Mouse (Mus musculus): ENCODE measurements around the gene Rai14. TPM values are rescaled to one million over a fixed set of nuclear protein-coding genes. Genes with fewer than 3 reads are reported as not detected.

Rai14 gene
- polyA plus RNA-seq, 1 experiment from 2014 or later: 84.2 TPM

DNA sequence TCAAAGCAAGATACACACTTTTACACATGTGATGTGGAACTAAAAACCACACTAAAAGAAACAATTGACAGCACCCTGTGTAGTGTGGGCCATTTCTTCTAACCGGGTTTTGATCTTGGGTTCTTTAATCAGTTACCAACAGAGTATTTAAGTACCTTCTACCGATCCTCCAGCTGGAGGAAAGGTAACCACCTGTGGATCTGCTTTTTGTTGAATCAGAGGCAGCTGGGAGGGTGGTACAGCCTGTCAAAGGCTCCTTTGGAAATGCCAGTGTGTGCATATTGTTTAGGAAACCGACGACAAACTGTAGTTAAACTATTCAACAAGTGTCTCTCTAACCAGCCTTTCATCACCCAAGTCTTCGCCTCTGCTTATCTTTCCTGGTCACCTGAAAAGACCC, 1.5 kb upstream of the Rai14 start:
- Histone ChIP-seq H3K4me3 (ENCODE audit: low read depth, low read length) (no peak overlapping the region), H3K27me3 (ENCODE audit: control insufficient read depth, insufficient read depth, low read length) (no peaks in the 10 kb centered on the region), H3K9me3 (ENCODE audit: control insufficient read depth, low read length) (no peaks in the 10 kb centered on the region), H3K9ac (ENCODE audit: low read length) (no peak overlapping the region), H3K4me2 (ENCODE audit: low read depth) (no peak overlapping the region), H3K4me1 (ENCODE audit: control insufficient read depth, insufficient read depth, low read length) (peaks cover 17% of the 10 kb centered on the region), H3K27ac (ENCODE audit: low read depth, low read length) (no peak overlapping the region), H3K36me3 (ENCODE audit: control insufficient read depth, insufficient read depth, low read length) (no peaks in the 10 kb centered on the region)
- WGBS: 10% methylated on average over 5 of the region's 5 CpGs
- DNase-seq (ENCODE audit: low spot score) (no peak), ATAC-seq (ENCODE audit: insufficient read depth, low FRiP score, low TSS enrichment) (no peak)

DNA sequence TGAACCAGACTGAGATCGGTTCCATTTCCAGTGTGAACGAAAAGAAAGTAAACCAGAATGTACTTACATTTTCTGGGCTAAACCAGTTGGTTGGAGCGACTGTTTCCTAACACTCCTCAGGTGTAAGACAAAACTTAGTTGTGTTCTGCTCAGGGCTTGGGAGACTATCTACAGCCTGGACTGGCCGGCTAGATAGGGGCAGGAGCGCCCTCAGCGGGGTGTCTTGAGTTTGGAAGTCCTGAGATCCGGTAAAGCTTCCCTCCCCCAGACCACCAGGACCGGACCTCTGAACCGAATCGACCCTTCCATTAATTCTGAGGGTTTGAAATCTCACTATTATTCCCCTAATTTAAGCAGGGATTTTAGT, 698 bp upstream of the Rai14 start:
- H3K4me2 ChIP-seq (ENCODE audit: low read depth): peak overlapping the region; percentile 82
- no peaks in the 10 kb centered on the region for H3K27me3 ChIP-seq (ENCODE audit: control insufficient read depth, insufficient read depth, low read length)
- WGBS: under 1% methylated on average over 10 of the region's 10 CpGs
- H3K9me3 ChIP-seq (ENCODE audit: control insufficient read depth, low read length): no peaks in the 10 kb centered on the region
- peak; percentile 26; the same call in 1 of the 2 replicates for ATAC-seq (ENCODE audit: insufficient read depth, low FRiP score, low TSS enrichment)
- H3K4me3 ChIP-seq (ENCODE audit: low read depth, low read length): peak overlapping the region; percentile 80
- peak overlapping the region; percentile 91 for H3K9ac ChIP-seq (ENCODE audit: low read length)
- no peaks in the 10 kb centered on the region for H3K36me3 ChIP-seq (ENCODE audit: control insufficient read depth, insufficient read depth, low read length)
- DNase-seq (ENCODE audit: low spot score): peak; percentile 64
- H3K27ac ChIP-seq (ENCODE audit: low read depth, low read length): no peak overlapping the region; the same call in 1 of the 2 replicates
- H3K4me1 ChIP-seq (ENCODE audit: control insufficient read depth, insufficient read depth, low read length): peaks cover 18% of the 10 kb centered on the region

DNA sequence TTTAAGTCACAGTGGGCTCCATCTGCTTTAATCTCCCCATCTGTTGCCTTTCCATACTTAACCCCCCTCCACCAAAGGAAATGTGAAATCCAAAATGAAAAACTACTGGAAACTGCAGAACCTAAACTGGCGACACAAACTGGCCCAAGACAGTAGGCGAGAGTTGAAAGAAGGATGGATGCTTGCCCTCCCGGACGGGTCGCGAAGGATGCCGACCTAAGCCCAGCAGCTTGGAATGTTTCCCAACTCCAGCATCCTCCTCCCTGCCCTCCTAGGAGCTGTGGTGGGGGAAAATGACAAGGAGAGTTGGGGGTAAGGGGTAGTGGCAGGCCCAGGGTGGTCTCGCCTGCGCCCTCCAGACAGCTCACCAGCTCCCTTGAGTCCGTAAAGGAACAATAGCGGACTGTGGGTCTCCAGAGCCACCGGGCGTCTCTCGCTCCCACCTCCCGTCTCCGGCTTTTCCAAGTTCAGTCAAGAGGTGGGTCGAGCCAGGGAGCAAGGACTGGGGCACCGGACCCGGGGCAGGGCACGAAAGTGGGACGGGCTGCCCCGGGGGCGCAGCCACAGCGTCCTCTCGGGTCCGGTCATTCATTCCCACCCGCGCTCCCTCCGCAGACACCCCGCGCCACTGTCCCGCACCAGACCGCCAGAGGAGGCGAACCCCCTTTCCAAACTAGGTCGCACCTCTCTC, 653 bp downstream of the Rai14 start:
- peak overlapping the region; percentile 80 for H3K4me3 ChIP-seq (ENCODE audit: low read depth, low read length)

GRCm38 (mm10) chr15:10713181-10713625, 1.2 kb downstream of the Rai14 start:
- DNase-seq (ENCODE audit: low spot score) (peak; percentile 31), ATAC-seq (ENCODE audit: insufficient read depth, low FRiP score, low TSS enrichment) (0 out of 2 replicates have a peak, but pooled peaks have one; percentile 11)
- Histone ChIP-seq H3K27me3 (ENCODE audit: control insufficient read depth, insufficient read depth, low read length) (no peaks in the 10 kb centered on the region), H3K4me2 (ENCODE audit: low read depth) (peak overlapping the region; percentile 82), H3K9me3 (ENCODE audit: control insufficient read depth, low read length) (0 out of 2 replicates have a peak, but pooled peaks cover 2% of the 10 kb centered on the region), H3K27ac (ENCODE audit: low read depth, low read length) (no peak overlapping the region), H3K4me3 (ENCODE audit: low read depth, low read length) (peak overlapping the region; percentile 80), H3K36me3 (ENCODE audit: control insufficient read depth, insufficient read depth, low read length) (peaks cover 2% of the 10 kb centered on the region), H3K4me1 (ENCODE audit: control insufficient read depth, insufficient read depth, low read length) (peaks cover 18% of the 10 kb centered on the region), H3K9ac (ENCODE audit: low read length) (peak overlapping the region; percentile 91)
- 5% methylated on average over 13 of the region's 13 CpGs for WGBS

More for the DNA sequence above, 653 bp downstream of the Rai14 start:
- peak overlapping the region; percentile 82 for H3K4me2 ChIP-seq (ENCODE audit: low read depth)
- H3K9ac ChIP-seq (ENCODE audit: low read length): peak overlapping the region; percentile 91
- H3K27me3 ChIP-seq (ENCODE audit: control insufficient read depth, insufficient read depth, low read length): no peaks in the 10 kb centered on the region
- H3K4me1 ChIP-seq (ENCODE audit: control insufficient read depth, insufficient read depth, low read length): peaks cover 18% of the 10 kb centered on the region
- peak overlapping the region; percentile 82 for H3K27ac ChIP-seq (ENCODE audit: low read depth, low read length)
- under 1% methylated on average over 31 of the region's 35 CpGs for WGBS
- no peaks in the 10 kb centered on the region for H3K36me3 ChIP-seq (ENCODE audit: control insufficient read depth, insufficient read depth, low read length)
- DNase-seq (ENCODE audit: low spot score) (peak; percentile 58), ATAC-seq (ENCODE audit: insufficient read depth, low FRiP score, low TSS enrichment) (peak; percentile 59)
- H3K9me3 ChIP-seq (ENCODE audit: control insufficient read depth, low read length): no peaks in the 10 kb centered on the region

DNA sequence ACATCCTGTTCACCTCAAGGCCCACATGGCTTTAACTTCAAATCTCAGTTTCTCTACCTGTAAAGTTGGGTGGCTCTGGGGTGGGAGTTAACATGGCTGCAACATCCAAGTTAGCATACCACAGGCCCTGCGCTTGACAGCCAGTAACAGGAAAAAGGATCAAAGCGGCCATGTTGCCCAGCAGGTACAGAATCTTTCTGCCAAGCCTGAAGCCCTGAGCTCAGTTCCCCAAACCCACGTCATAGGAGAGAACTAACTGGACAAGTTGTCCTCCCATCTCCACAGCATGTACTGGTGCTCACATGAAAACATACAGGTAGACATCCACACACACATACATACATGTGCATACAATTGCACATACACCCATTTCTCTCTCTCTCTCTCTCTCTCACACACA, 2.1 kb downstream of the Rai14 start:
- Histone ChIP-seq H3K4me1 (ENCODE audit: control insufficient read depth, insufficient read depth, low read length) (peaks cover 18% of the 10 kb centered on the region), H3K27me3 (ENCODE audit: control insufficient read depth, insufficient read depth, low read length) (no peaks in the 10 kb centered on the region), H3K9me3 (ENCODE audit: control insufficient read depth, low read length) (0 out of 2 replicates have a peak, but pooled peaks cover 2% of the 10 kb centered on the region), H3K27ac (ENCODE audit: low read depth, low read length) (no peak overlapping the region), H3K4me3 (ENCODE audit: low read depth, low read length) (peak overlapping the region; percentile 80), H3K4me2 (ENCODE audit: low read depth) (peak overlapping the region; percentile 82), H3K9ac (ENCODE audit: low read length) (peak overlapping the region; percentile 91), H3K36me3 (ENCODE audit: control insufficient read depth, insufficient read depth, low read length) (peaks cover 2% of the 10 kb centered on the region)
- no peak for DNase-seq (ENCODE audit: low spot score)
- WGBS: 71% methylated on average over 3 of the region's 3 CpGs
- ATAC-seq (ENCODE audit: insufficient read depth, low FRiP score, low TSS enrichment): no peak

DNA sequence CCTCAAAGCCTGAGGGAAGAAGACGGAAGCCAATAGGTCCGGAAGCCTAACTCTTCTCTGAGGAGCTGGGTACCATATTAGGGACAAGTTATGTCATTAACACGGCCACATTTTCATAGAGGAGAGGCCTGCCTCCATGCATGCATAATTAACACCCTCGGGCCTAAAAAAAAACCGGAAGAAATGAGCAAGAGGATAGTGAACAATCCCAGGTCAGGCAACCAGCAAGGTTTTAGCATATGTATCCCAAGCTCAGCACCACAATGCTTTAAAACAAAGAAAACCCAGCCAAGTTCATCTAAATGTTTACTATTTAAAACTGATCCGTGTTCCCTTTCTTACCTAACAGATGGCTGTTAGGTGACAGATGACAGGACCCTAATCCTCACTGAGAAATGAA, 3.2 kb downstream of the Rai14 start:
- H3K4me3 ChIP-seq (ENCODE audit: low read depth, low read length): no peak overlapping the region

GRCm38 (mm10) chr15:10708591-10709272, 5.7 kb downstream of the Rai14 start:
- DNase-seq (ENCODE audit: low spot score): no peak
- Histone ChIP-seq H3K4me3 (ENCODE audit: low read depth, low read length) (no peak overlapping the region), H3K27me3 (ENCODE audit: control insufficient read depth, insufficient read depth, low read length) (no peaks in the 10 kb centered on the region), H3K9ac (ENCODE audit: low read length) (no peak overlapping the region), H3K4me1 (ENCODE audit: control insufficient read depth, insufficient read depth, low read length) (peaks cover 22% of the 10 kb centered on the region), H3K27ac (ENCODE audit: low read depth, low read length) (no peak overlapping the region), H3K9me3 (ENCODE audit: control insufficient read depth, low read length) (0 out of 2 replicates have a peak, but pooled peaks cover 2% of the 10 kb centered on the region), H3K4me2 (ENCODE audit: low read depth) (no peak overlapping the region), H3K36me3 (ENCODE audit: control insufficient read depth, insufficient read depth, low read length) (peaks cover 2% of the 10 kb centered on the region)
- WGBS: 88% methylated on average over 10 of the region's 10 CpGs
- no peak for ATAC-seq (ENCODE audit: insufficient read depth, low FRiP score, low TSS enrichment)

More for the DNA sequence above, 3.2 kb downstream of the Rai14 start:
- no peak for ATAC-seq (ENCODE audit: insufficient read depth, low FRiP score, low TSS enrichment)
- no peak overlapping the region for H3K9ac ChIP-seq (ENCODE audit: low read length)
- no peaks in the 10 kb centered on the region for H3K27me3 ChIP-seq (ENCODE audit: control insufficient read depth, insufficient read depth, low read length)
- no peak for DNase-seq (ENCODE audit: low spot score)
- WGBS: 75% methylated on average over 6 of the region's 6 CpGs
- H3K36me3 ChIP-seq (ENCODE audit: control insufficient read depth, insufficient read depth, low read length): peaks cover 2% of the 10 kb centered on the region
- H3K4me2 ChIP-seq (ENCODE audit: low read depth): no peak overlapping the region
- H3K9me3 ChIP-seq (ENCODE audit: control insufficient read depth, low read length): 0 out of 2 replicates have a peak, but pooled peaks cover 2% of the 10 kb centered on the region
- H3K4me1 ChIP-seq (ENCODE audit: control insufficient read depth, insufficient read depth, low read length): peaks cover 21% of the 10 kb centered on the region
- no peak overlapping the region for H3K27ac ChIP-seq (ENCODE audit: low read depth, low read length)

- Histone ChIP-seq H3K9me3 (ENCODE audit: control insufficient read depth, low read length) (0 out of 2 replicates have a peak, but pooled peaks cover 2% of the 10 kb centered on the region), H3K4me1 (ENCODE audit: control insufficient read depth, insufficient read depth, low read length) (peaks cover 15% of the 10 kb centered on the region), H3K9ac (ENCODE audit: low read length) (no peak overlapping the region), H3K4me3 (ENCODE audit: low read depth, low read length) (no peak overlapping the region), H3K27ac (ENCODE audit: low read depth, low read length) (no peak overlapping the region), H3K4me2 (ENCODE audit: low read depth) (no peak overlapping the region), H3K36me3 (ENCODE audit: control insufficient read depth, insufficient read depth, low read length) (peaks cover 2% of the 10 kb centered on the region), H3K27me3 (ENCODE audit: control insufficient read depth, insufficient read depth, low read length) (no peaks in the 10 kb centered on the region)
- DNase-seq (ENCODE audit: low spot score): no peak
- no peak for ATAC-seq (ENCODE audit: insufficient read depth, low FRiP score, low TSS enrichment)
- WGBS: 95% methylated on average over 6 of the region's 6 CpGs
Observed at GRCm38 (mm10) chr15:10707109-10707508, 7.3 kb downstream of the Rai14 start.
